Mouse (Mus musculus) embryonic facial prominence, embryonic 13.5 days (tissue): ENCODE measurements around the gene 6030468B19Rik. TPM values are rescaled to one million over a fixed set of nuclear protein-coding genes. Genes with fewer than 3 reads are reported as not detected.

ENCODE experiments used
- ATAC-seq: fragments of 200-750 bp; cut with Nextera tagmentation; 2 replicates; pipeline ENCODE4 v1.8.0; 2017; ENCODE audit warnings: low read depth; ENCODE audit not compliant: insufficient number of reproducible peaks, insufficient read depth, low FRiP score, low TSS enrichment
- H3K27ac ChIP-seq: fragments of 300-500 bp; sonication (generic); 2 replicates; pipeline ENCODE4 v1.5.1; 2015; ENCODE audit warnings: moderate library complexity, mild to moderate bottlenecking, inconsistent platforms
- H3K27me3 ChIP-seq: fragments of 300-500 bp; sonication (generic); 2 replicates; pipeline ENCODE4 v1.6.1; 2015; ENCODE audit warnings: mild to moderate bottlenecking, inconsistent platforms
- H3K36me3 ChIP-seq: fragments of 300-500 bp; sonication (generic); 2 replicates; pipeline ENCODE4 v1.6.1; 2015; ENCODE audit warnings: mild to moderate bottlenecking, inconsistent platforms
- H3K4me1 ChIP-seq: fragments of 300-500 bp; sonication (generic); 2 replicates; pipeline ENCODE4 v1.6.1; 2015; ENCODE audit warnings: inconsistent platforms
- H3K4me2 ChIP-seq: fragments of 300-500 bp; sonication (generic); 2 replicates; pipeline ENCODE4 v1.6.1; 2015; ENCODE audit warnings: moderate library complexity, mild to moderate bottlenecking, inconsistent platforms
- H3K4me3 ChIP-seq: fragments of 300-500 bp; sonication (generic); 2 replicates; pipeline ENCODE4 v1.5.1; 2015; ENCODE audit warnings: mild to moderate bottlenecking, inconsistent platforms
- H3K9ac ChIP-seq: fragments of 300-500 bp; sonication (generic); 2 replicates; pipeline ENCODE4 v1.6.1; 2015; ENCODE audit warnings: mild to moderate bottlenecking, inconsistent platforms
- H3K9me3 ChIP-seq: fragments of 300-500 bp; sonication (generic); 2 replicates; pipeline ENCODE4 v1.6.1; 2016; ENCODE audit warnings: inconsistent platforms
- WGBS: fragments of 180-500 bp; shearing (Covaris S2); methylation state at CpG from one replicate; pipeline ENCODE4 v1.1.7; 2015; ENCODE audit warnings: mixed read lengths; 5-methylcytosine and 5-hydroxymethylcytosine counted together
- polyA plus RNA-seq: library from polyadenylated mRNA; unstranded; fragments of >200 nt; fragmentation: Nextera tagmentation; extraction: Ambion mirVana; gene quantifications from 2 replicates; pipeline ENCODE4 v1.2.1, GENCODE M21; 2015

The 6030468B19Rik gene
- polyA plus RNA-seq, result 0.50 TPM in 1 of 2 replicates, not detected in the other

GRCm38 (mm10) chr11:117797511-117798159 lies at the start of gene 6030468B19Rik:
TSS of gene 6030468B19Rik (plus strand) at chr11:117797660.
- H3K4me3 ChIP-seq, result no peak within 1 kb of the TSS
- peaks cover 10% of the 10 kb centered on the region for H3K4me1 ChIP-seq
- no peak within 1 kb of the TSS for H3K27ac ChIP-seq
- no peak within 1 kb of the TSS for H3K4me2 ChIP-seq
- no peak for ATAC-seq
- H3K36me3 ChIP-seq, result no peaks in the 10 kb centered on the region
- H3K9me3 ChIP-seq, result peaks cover 5% of the 10 kb centered on the region; the same call in 1 of the 2 replicates
- 53% methylated on average over 9 of the region's 9 CpGs for WGBS
- 0 out of 2 replicates have a peak within 1 kb of the TSS, but pooled peaks have one; percentile 37 for H3K9ac ChIP-seq
- H3K27me3 ChIP-seq, result no peaks in the 10 kb centered on the region

- Histone ChIP-seq H3K27me3 (no peaks in the 10 kb centered on the region), H3K36me3 (peaks cover 97% of the 10 kb centered on the region), H3K4me1 (0 out of 2 replicates have a peak, but pooled peaks cover under 1% of the 10 kb centered on the region), H3K9ac (no peak overlapping the region), H3K4me3 (no peak overlapping the region), H3K4me2 (no peak overlapping the region), H3K27ac (no peak overlapping the region), H3K9me3 (no peaks in the 10 kb centered on the region)
- ATAC-seq, result no peak
- 84% methylated on average over 4 of the region's 4 CpGs for WGBS
Observed at GRCm38 (mm10) chr11:117748628-117749027, 48.8 kb upstream of the 6030468B19Rik start.

- Histone ChIP-seq H3K36me3 (peaks cover 97% of the 10 kb centered on the region), H3K27ac (no peak overlapping the region), H3K9me3 (no peaks in the 10 kb centered on the region), H3K27me3 (no peaks in the 10 kb centered on the region), H3K9ac (no peak overlapping the region), H3K4me2 (no peak overlapping the region), H3K4me1 (no peaks in the 10 kb centered on the region), H3K4me3 (no peak overlapping the region)
- WGBS, result 86% methylated on average over 10 of the region's 10 CpGs
- ATAC-seq, result no peak
Observed at GRCm38 (mm10) chr11:117749414-117749813, 48.0 kb upstream of the 6030468B19Rik start.

GRCm38 (mm10) chr11:117751544-117751943 lies 45.9 kb upstream of the 6030468B19Rik start:
- no peak overlapping the region for H3K9ac ChIP-seq
- H3K4me2 ChIP-seq, result no peak overlapping the region
- no peak overlapping the region for H3K4me3 ChIP-seq
- 86% methylated on average over 6 of the region's 6 CpGs for WGBS
- H3K27me3 ChIP-seq, result no peaks in the 10 kb centered on the region
- H3K36me3 ChIP-seq, result peaks cover 97% of the 10 kb centered on the region
- H3K9me3 ChIP-seq, result no peaks in the 10 kb centered on the region
- no peak overlapping the region for H3K27ac ChIP-seq
- ATAC-seq, result no peak
- no peaks in the 10 kb centered on the region for H3K4me1 ChIP-seq

- no peaks in the 10 kb centered on the region for H3K27me3 ChIP-seq
- no peaks in the 10 kb centered on the region for H3K9me3 ChIP-seq
- H3K4me3 ChIP-seq, result no peak overlapping the region
- no peaks in the 10 kb centered on the region for H3K4me1 ChIP-seq
- H3K4me2 ChIP-seq, result no peak overlapping the region
- ATAC-seq, result no peak
- H3K36me3 ChIP-seq, result peaks cover 99% of the 10 kb centered on the region
- no peak overlapping the region for H3K9ac ChIP-seq
- H3K27ac ChIP-seq, result no peak overlapping the region
- WGBS, result 97% methylated on average over 7 of the region's 7 CpGs
Observed at GRCm38 (mm10) chr11:117755891-117756290, 41.6 kb upstream of the 6030468B19Rik start.

GRCm38 (mm10) chr11:117759267-117759666 lies 38.2 kb upstream of the 6030468B19Rik start:
- WGBS, result 96% methylated on average over 10 of the region's 10 CpGs
- ATAC-seq, result no peak

GRCm38 (mm10) chr11:117760374-117761119 lies 36.9 kb upstream of the 6030468B19Rik start:
- Histone ChIP-seq H3K27me3 (no peaks in the 10 kb centered on the region), H3K4me3 (no peak overlapping the region), H3K36me3 (peaks cover 96% of the 10 kb centered on the region), H3K9ac (no peak overlapping the region), H3K4me1 (no peaks in the 10 kb centered on the region), H3K9me3 (no peaks in the 10 kb centered on the region), H3K27ac (no peak overlapping the region), H3K4me2 (no peak overlapping the region)
- WGBS, result 92% methylated on average over 26 of the region's 26 CpGs
- peak; percentile 59 for ATAC-seq

More at GRCm38 (mm10) chr11:117759267-117759666, 38.2 kb upstream of the 6030468B19Rik start:
- H3K27me3 ChIP-seq, result no peaks in the 10 kb centered on the region
- peaks cover 96% of the 10 kb centered on the region for H3K36me3 ChIP-seq
- no peak overlapping the region for H3K27ac ChIP-seq
- no peaks in the 10 kb centered on the region for H3K4me1 ChIP-seq
- no peak overlapping the region for H3K9ac ChIP-seq
- H3K9me3 ChIP-seq, result no peaks in the 10 kb centered on the region
- no peak overlapping the region for H3K4me3 ChIP-seq
- H3K4me2 ChIP-seq, result no peak overlapping the region

- Histone ChIP-seq H3K36me3 (peaks cover 96% of the 10 kb centered on the region), H3K27ac (no peak overlapping the region), H3K4me3 (no peak overlapping the region), H3K4me2 (no peak overlapping the region), H3K9me3 (no peaks in the 10 kb centered on the region), H3K9ac (no peak overlapping the region), H3K27me3 (no peaks in the 10 kb centered on the region), H3K4me1 (no peaks in the 10 kb centered on the region)
- no peak for ATAC-seq
- WGBS, result 93% methylated on average over 13 of the region's 13 CpGs
Observed at GRCm38 (mm10) chr11:117761801-117762200, 35.7 kb upstream of the 6030468B19Rik start.

- no peak overlapping the region for H3K4me2 ChIP-seq
- H3K4me1 ChIP-seq, result no peaks in the 10 kb centered on the region
- no peaks in the 10 kb centered on the region for H3K9me3 ChIP-seq
- WGBS, result 88% methylated on average over 12 of the region's 12 CpGs
- no peak for ATAC-seq
- no peak overlapping the region for H3K9ac ChIP-seq
- H3K27ac ChIP-seq, result no peak overlapping the region
- no peak overlapping the region for H3K4me3 ChIP-seq
- H3K36me3 ChIP-seq, result peaks cover 94% of the 10 kb centered on the region
- no peaks in the 10 kb centered on the region for H3K27me3 ChIP-seq
Observed at GRCm38 (mm10) chr11:117762246-117762645, 35.2 kb upstream of the 6030468B19Rik start.

GRCm38 (mm10) chr11:117764319-117764718 lies 33.1 kb upstream of the 6030468B19Rik start:
- Histone ChIP-seq H3K9me3 (no peaks in the 10 kb centered on the region), H3K9ac (no peak overlapping the region), H3K4me2 (no peak overlapping the region), H3K4me1 (no peaks in the 10 kb centered on the region), H3K27ac (no peak overlapping the region), H3K27me3 (no peaks in the 10 kb centered on the region), H3K4me3 (no peak overlapping the region), H3K36me3 (peaks cover 79% of the 10 kb centered on the region)
- no peak for ATAC-seq
- 85% methylated on average over 9 of the region's 9 CpGs for WGBS

- no peak for ATAC-seq
- H3K9me3 ChIP-seq, result no peaks in the 10 kb centered on the region
- H3K4me1 ChIP-seq, result no peaks in the 10 kb centered on the region
- H3K9ac ChIP-seq, result no peak overlapping the region
- H3K36me3 ChIP-seq, result peaks cover 79% of the 10 kb centered on the region
- H3K27ac ChIP-seq, result no peak overlapping the region
- no peak overlapping the region for H3K4me3 ChIP-seq
- H3K27me3 ChIP-seq, result no peaks in the 10 kb centered on the region
- WGBS, result 88% methylated on average over 5 of the region's 5 CpGs
- no peak overlapping the region for H3K4me2 ChIP-seq
Observed at GRCm38 (mm10) chr11:117765361-117765760, 32.1 kb upstream of the 6030468B19Rik start.

GRCm38 (mm10) chr11:117766275-117766674 lies 31.2 kb upstream of the 6030468B19Rik start:
- ATAC-seq, result no peak
- Histone ChIP-seq H3K9ac (0 out of 2 replicates have a peak overlapping the region, but pooled peaks have one; percentile 16), H3K4me3 (no peak overlapping the region), H3K4me1 (no peaks in the 10 kb centered on the region), H3K9me3 (no peaks in the 10 kb centered on the region), H3K4me2 (no peak overlapping the region), H3K27ac (no peak overlapping the region), H3K27me3 (no peaks in the 10 kb centered on the region), H3K36me3 (peaks cover 76% of the 10 kb centered on the region)
- 81% methylated on average over 3 of the region's 3 CpGs for WGBS
